Mouse (Mus musculus): ENCODE data around the gene Zpld1.

Gene Zpld1

DNA sequence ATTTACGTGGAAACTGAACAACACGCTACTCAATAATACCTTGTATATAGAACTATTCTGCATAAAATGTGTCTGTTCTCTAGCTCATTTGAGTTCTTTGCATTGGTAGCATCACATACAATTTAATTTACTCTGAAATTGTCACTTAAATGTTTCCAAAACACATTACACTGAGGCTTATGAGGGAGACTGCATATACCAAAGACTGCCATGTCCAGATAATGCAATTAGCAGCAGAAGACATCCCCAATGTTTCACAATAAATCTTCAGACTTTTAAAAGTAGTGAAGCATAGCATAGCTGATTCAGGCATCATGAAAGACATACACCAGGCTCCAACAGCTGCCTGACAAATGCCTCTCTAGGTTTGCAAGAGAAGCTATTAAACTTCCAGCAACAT lies at the start of gene Zpld1:
Gene Zpld1 (minus strand): TSS at position 101 of the 400 bp plus-strand sequence.
- DNase-seq (ENCODE audit: low read depth, low spot score): no peak

DNA sequence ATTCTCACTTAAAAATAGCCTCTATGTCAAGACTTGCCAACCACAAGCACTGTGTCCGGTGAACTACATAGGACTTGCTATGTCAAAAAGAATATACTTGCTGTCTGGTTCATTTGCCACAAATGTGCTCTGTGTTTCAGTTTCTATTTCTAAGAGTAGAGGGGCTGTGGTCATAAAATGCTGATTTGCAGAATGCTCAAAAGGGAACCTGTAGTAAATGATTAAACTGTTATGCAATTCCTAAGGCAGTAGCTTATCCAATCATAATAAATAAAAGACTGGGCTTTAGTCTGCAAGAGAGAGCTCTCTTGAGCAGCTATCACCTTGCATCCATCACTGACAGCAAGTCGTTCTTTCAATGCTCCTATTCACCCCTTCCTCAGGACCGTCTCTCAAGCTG lies 47.9 kb upstream of the Zpld1 start:
- DNase-seq (ENCODE audit: low read depth, low spot score): no peak

DNA sequence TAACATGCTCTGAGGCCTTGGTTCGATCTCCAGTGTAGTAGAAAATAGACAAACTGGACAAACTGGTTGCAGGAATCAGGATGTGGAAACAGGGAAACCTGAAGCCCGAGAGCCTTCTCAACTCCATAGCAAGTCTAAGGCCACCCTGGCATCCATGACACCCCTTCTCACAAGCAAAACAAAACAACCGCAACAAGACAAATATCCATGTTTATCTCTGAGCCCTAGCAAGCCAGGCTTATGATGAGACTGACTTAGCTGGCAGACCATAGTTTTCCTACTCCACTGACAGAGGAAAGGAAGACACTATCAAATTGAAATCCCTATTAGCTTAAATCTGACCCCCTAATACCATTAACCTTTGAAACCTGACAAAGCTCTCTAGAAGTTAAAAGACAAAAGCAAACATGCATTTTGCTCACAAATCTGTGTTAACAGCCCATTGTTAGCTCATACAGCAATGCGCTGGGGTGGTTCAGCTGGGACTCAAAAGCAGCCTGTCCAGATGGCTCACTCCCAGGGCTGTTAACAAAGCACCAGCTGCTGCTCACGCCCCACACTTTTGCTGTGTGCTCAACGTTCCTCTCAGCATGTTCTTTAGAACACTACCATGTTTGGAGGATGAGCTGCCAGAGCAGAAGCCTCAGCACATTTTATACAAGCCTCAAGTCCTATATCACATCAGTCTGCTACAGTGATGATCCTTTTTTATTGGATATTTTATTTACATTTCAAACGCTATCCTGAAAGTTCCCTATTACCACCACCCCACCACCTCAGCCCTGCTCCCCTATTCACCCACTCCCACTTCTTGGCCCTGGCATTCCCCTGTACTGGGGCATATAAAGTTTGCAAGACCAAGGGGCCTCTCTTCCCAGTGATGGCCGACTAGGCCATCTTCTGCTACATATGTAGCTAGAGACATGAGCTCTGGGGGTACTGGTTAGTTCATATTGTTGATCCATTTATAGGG lies 24.0 kb upstream of the Zpld1 start:
- DNase-seq (ENCODE audit: low read depth, low spot score): peak; percentile 40

DNA sequence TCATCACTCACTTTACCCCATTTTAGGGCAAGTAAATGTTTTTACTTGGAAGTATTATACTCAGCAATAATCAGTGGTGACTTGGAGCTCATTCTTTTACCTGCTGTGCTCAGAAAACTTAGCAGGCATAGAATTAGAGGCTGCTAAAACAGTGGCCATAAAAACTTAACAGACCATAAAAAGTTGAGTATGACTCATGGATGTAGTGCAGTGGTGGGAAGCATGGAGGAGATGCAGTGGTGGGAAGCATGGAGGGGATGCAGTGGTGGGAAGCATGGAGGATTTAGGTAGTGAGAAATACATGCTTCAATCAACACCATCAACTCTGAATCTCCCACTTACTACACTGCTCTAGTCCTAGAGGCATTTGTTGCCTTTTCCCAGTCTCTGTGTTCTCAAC lies 19.2 kb upstream of the Zpld1 start:
- DNase-seq (ENCODE audit: low read depth, low spot score): no peak

DNA sequence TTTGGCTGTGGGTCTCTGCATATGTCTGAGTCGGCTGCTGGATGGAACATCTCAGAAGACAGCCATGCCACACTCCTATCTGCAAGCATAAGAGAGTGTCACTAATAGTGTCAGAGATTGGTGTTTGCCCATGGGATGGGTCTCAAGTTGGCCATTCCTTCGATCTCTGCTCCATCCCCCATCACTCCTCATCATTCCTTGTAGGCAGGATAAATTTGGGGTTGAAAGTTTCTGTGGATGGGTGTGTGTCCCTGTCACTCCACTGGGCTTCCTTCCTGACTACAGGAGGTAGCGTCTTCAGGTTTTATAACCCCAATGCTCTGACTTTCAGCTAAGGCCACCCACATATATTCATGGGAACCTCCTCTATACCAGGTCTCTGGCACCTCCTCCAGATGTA lies 14.3 kb upstream of the Zpld1 start:
- no peak for DNase-seq (ENCODE audit: low read depth, low spot score)

DNA sequence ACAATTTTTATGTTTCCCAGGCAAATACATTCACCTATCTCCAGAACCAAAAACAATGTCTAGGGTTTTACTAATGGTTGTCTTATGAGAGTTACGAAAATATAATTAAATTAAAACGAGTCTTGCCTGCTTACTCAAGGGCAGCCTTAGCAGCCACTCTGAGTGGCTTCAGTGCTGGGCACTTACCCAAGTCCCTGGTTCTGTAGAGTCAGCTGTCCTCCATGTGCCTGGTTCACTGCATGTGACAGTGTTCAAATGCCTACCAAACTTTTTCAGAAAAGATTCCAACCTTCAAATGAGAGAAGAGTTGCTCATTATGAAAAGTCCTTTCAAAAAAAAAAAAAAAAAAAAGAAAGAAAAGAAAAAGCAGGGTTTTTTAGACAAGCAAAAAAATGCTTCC lies 15.1 kb downstream of the Zpld1 start:
- no peak for DNase-seq (ENCODE audit: low read depth, low spot score)

DNA sequence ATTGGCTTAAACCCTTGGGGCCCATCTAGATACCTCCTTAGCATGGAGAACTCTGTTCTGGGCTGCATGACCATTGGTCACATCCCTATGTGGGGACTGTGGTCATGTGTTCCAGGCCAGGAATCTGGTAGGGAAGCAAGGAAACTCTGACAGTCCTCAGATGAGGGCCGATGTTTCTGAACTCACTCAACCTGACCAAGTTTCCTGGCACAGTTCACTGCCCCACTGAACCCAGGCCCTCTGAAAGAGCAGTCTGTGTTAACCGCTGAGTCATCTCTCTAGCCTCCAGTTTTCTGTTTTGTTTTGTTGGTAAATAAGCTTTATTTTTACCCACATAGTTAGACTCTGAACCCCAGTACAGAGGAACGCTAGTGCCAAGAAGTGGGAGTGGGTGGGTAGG lies 20.3 kb downstream of the Zpld1 start:
- no peak for DNase-seq (ENCODE audit: low read depth, low spot score)

DNA sequence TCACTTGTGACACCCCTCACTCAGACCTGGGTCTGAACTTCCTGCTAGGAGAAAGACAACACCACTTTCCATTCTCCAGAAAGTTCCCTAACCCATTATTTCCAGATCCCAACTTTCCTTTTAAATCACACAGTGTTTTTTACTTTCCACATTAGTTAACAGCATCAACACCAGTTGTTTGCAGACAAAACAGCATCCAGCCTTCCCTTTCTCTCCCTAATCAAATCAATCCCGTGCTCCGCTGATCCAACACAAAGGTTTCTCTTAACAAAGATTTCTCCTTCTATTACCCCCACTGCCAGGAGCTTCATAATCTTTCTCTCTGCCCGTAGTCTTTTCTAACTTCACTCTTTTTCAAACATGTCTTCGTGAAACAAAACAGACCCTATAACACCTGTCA lies 32.5 kb downstream of the Zpld1 start:
- no peak for DNase-seq (ENCODE audit: low read depth, low spot score)

DNA sequence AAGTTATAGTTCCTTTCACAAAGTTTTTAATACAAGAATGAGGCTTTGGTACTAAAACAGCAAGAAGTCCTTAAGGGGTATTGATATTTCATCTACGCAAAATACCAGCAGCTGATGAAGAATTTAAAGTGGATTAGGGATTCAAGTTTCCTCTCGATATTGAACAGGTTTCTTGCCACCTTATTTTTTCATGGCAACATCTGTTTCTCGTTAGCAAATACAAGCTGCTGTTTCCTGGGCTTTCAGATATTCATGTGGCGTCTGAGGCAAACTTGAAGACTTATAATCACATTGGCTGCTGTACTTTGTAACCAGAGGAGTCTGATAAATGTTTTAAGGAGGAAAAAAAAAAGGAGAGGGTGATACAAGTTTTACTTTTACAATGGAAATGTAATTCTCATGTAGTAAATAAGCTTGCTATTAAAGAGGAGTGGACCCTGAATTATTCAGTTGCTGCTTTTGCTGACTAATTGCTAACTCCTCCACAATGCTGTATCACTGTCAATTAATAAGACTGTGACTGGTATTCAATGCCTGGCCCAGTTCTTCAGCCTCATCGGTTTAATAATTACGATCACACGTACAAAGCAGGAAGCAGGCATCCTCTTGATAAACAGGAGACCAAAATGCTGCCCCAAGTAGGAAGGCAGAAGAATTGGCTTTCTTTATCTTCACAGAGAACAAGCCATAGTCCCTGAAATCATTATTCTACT lies 36.8 kb downstream of the Zpld1 start:
- no peak for DNase-seq (ENCODE audit: low read depth, low spot score)

DNA sequence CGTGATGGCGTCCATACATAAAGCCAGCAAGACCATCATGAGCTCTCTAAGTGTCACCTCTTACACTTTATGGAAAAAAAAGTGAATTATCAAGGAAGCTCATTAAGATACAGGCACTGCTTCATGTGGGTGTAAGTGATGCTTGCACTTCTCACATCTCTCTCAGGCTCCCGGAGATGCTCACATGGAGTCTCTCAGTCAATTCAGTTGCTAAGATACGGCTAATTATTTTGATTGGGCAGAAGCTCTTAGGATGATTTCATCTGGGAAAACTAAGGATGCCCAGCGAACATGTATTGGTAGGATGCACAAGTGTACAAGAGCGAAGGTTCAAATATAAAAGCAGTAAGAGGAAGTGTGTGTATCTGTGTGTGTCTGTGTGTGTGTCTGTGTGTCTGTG lies 38.1 kb downstream of the Zpld1 start:
- no peak for DNase-seq (ENCODE audit: low read depth, low spot score)

DNA sequence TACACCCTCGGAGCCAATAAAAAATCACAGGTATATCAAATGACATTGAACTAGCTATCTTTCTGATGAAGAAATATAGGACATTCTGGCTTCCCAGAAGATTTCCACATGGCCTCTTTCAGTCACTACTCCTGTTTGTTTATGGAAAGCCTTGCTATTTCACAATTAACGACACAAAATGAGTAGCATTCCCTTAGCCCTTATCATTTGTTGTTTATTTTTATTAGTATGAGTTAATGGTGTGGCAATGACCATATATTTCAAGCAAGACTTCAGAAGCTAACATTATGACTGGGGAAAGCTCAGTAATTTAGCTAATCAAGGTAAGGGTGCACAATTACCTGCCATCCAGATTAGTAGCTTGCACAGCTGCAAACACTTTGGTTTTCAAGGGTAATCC lies 56.8 kb downstream of the Zpld1 start:
- no peak for DNase-seq (ENCODE audit: low read depth, low spot score)

DNA sequence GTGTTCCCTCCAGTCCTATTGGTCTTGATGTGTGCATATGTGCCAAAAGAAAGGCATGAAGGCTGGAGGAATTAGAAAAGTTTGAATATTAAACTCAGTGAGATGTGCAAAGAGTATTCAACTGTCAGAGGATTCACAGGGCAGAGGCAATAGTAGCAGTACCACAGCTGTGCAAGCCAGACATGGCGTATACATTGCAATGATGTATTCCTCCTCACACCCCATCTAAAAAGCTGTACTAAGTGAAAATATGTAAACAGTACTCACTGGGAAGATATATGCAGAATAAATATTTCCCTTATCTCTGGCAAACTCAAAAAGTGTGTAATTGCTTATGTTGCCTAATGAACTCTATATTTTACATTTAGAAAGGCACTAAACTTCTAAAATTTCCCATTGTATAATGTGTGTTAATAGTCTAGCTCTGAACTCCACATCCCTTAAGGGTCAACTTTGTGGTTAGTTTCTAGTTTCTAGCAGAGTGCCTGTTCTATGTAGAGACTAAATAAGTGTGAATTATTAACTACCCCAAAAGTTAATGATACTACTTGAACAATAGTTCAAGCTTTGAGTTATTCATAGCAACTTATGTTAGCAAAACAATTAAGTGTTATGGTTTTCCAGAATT lies 68.7 kb downstream of the Zpld1 start:
- no peak for DNase-seq (ENCODE audit: low read depth, low spot score)

DNA sequence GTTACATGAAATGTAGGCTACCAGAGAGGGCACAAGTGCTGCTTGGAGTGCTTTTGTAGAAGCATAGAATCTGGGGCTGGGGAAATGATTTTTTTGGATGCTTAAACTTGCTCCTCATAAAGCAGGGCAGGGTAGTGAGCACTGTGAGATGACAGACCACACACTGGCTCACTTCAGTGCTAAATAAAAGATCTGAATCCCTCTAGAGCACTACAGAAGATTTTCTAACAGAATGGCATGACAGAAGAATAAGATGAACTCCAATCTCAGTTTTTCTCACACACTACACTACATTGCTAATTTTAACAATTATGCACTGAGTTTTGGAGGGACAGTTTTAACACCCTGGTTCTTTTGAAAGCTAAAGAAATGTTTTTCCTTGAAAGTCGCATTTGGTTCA lies 93.8 kb downstream of the Zpld1 start:
- no peak for DNase-seq (ENCODE audit: low read depth, low spot score)

DNA sequence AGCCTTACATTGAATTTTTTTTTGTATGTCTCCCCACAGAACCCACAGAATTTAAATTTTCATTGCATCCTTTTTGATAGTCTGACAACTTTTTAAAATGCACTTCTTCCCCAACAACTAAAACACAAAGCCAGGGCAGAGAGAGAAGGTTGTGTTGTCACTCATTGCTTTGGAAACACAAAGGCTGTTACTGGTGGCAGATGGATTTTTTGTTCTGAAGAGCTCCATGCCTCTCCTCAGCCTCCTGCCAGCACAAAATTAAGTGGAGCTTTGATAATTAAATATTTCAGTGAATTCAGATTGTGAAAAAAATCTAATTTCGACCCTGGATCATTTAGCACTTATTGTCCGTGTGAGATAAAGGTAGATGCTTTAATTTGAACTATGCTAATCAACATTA lies 107.4 kb downstream of the Zpld1 start:
- DNase-seq (ENCODE audit: low read depth, low spot score): no peak

DNA sequence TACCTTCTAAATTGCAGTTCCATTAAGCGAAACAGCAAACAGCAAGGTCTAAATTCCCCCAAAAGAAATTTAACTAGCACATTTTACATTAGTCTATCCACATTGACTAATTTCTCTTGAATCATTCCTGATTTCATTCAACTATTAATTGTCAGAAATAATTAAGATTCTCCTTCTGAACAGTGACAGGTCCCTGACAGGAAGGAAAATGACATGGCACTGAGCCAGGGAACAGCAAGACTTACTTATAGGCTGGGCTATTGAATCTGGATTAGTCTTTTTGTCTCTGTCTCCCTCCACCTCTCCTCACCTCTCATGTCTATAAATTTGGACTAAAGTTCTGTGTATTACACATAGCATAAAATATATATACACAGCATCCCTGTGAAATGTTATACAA lies 112.4 kb downstream of the Zpld1 start:
- DNase-seq (ENCODE audit: low read depth, low spot score): no peak
